Mouse (Mus musculus) CH12.LX (cell line): ENCODE measurements around the gene Rngtt. TPM values are rescaled to one million over a fixed set of nuclear protein-coding genes. Genes with fewer than 3 reads are reported as not detected.

Source experiments
- DNase-seq: peaks from one replicate; pipeline ENCODE4 v3.0.0-alpha.2; 2013; ENCODE audit errors: extremely low read depth
- H3K27ac ChIP-seq: 2 replicates; pipeline ENCODE4 v1.5.1; 2012; ENCODE audit warnings: low read depth, mild to moderate bottlenecking, control low read depth, moderate library complexity; ENCODE audit not compliant: insufficient read depth
- H3K27me3 ChIP-seq: replicated peaks from 2 replicates; pipeline ENCODE3; 2012; ENCODE audit warnings: inconsistent platforms
- H3K36me3 ChIP-seq, 2 experiments: replicated peaks in 1 of 2; 2 replicates each; pipeline versions ENCODE3 to v1.6.1; 2012; ENCODE audit warnings: inconsistent platforms in 1 of 2, low read length in 1 of 2, mild to moderate bottlenecking in 1 of 2, mixed read lengths in 1 of 2, moderate library complexity in 1 of 2; ENCODE audit not compliant: control insufficient read depth in 1 of 2, insufficient read depth in 1 of 2
- H3K4me1 ChIP-seq, 2 experiments: 2 replicates each; pipeline ENCODE4 v1.6.1; 2012; ENCODE audit warnings: inconsistent platforms in 1 of 2, moderate library complexity in 1 of 2; ENCODE audit not compliant: insufficient read depth in 2 of 2, control insufficient read depth in 1 of 2
- H3K4me2 ChIP-seq: 2 replicates; pipeline ENCODE4 v1.6.1; 2012; ENCODE audit warnings: low read depth, mild to moderate bottlenecking, control low read depth; ENCODE audit not compliant: poor library complexity, insufficient read depth, severe bottlenecking
- H3K4me3 ChIP-seq, 3 experiments: fragments of 150-350 bp in 1 of 3; sonication (generic) in 1 of 3; replicated peaks in 1 of 3; 2 replicates each; pipeline versions ENCODE3 to v1.5.1; 2011 to 2012; ENCODE audit warnings: low read depth in 2 of 3, low read length in 2 of 3, mild to moderate bottlenecking in 2 of 3, moderate library complexity in 2 of 3, control low read depth in 1 of 3, improper control_type of control experiment in 1 of 3, inconsistent platforms in 1 of 3, mixed read lengths in 1 of 3; ENCODE audit not compliant: poor library complexity in 1 of 3
- H3K79me2 ChIP-seq: replicated peaks from 2 replicates; pipeline ENCODE4 v1.6.1; 2012; ENCODE audit warnings: mild to moderate bottlenecking, moderate library complexity; ENCODE audit not compliant: control insufficient read depth, poor library complexity, insufficient read depth, severe bottlenecking; ENCODE audit errors: extremely low read depth
- H3K9ac ChIP-seq: 2 replicates; pipeline ENCODE4 v1.6.1; 2012; ENCODE audit warnings: low read depth, mild to moderate bottlenecking, control low read depth, moderate library complexity; ENCODE audit not compliant: insufficient read depth
- H3K9me3 ChIP-seq: replicated peaks from 2 replicates; pipeline ENCODE3; 2012; ENCODE audit warnings: low read length, inconsistent platforms, mixed read lengths
- CHD1 ChIP-seq: IDR thresholded peaks from 2 replicates; pipeline ENCODE4 v1.6.1; 2012; ENCODE audit warnings: low read depth, low read length, improper control_type of control experiment, inconsistent platforms
- CHD2 ChIP-seq: IDR thresholded peaks from 2 replicates; pipeline ENCODE4 v1.6.1; 2011; ENCODE audit warnings: low read length, improper control_type of control experiment
- EP300 ChIP-seq: IDR thresholded peaks from 2 replicates; pipeline ENCODE4 v1.6.1; 2011; ENCODE audit warnings: low read length, improper control_type of control experiment
- HCFC1 ChIP-seq: IDR thresholded peaks from 2 replicates; pipeline ENCODE4 v1.6.1; 2012; ENCODE audit warnings: low read depth, mild to moderate bottlenecking, inconsistent platforms, low read length, improper control_type of control experiment
- JUND ChIP-seq: conservative IDR thresholded peaks from 2 replicates; pipeline ENCODE4 v1.6.1; 2011; ENCODE audit warnings: low read depth, low read length, improper control_type of control experiment
- MAZ ChIP-seq: IDR thresholded peaks from 2 replicates; pipeline ENCODE4 v1.6.1; 2012; ENCODE audit warnings: low read depth, mild to moderate bottlenecking, inconsistent platforms, low read length, improper control_type of control experiment, moderate library complexity
- MEF2A ChIP-seq: IDR thresholded peaks from 2 replicates; pipeline ENCODE4 v1.6.1; 2014; ENCODE audit warnings: low read depth, mild to moderate bottlenecking, inconsistent platforms, low read length, improper control_type of control experiment, borderline replicate concordance
- NELFE ChIP-seq: IDR thresholded peaks from 2 replicates; pipeline ENCODE4 v1.6.1; 2011; ENCODE audit warnings: low read depth, low read length, improper control_type of control experiment
- POLR2A ChIP-seq: IDR thresholded peaks from 2 replicates; pipeline ENCODE4 v1.6.1; 2011; ENCODE audit warnings: low read depth, mild to moderate bottlenecking, improper control_type of control experiment, low read length
- SMC3 ChIP-seq: IDR thresholded peaks from 2 replicates; pipeline ENCODE4 v1.6.1; 2011; ENCODE audit warnings: low read depth, low read length, improper control_type of control experiment
- TBP ChIP-seq: conservative IDR thresholded peaks from 2 replicates; pipeline ENCODE4 v1.6.1; 2011; ENCODE audit warnings: low read depth, low read length, improper control_type of control experiment
- UBTF ChIP-seq: IDR thresholded peaks from 2 replicates; pipeline ENCODE4 v1.6.1; 2012; ENCODE audit warnings: low read depth, mild to moderate bottlenecking, inconsistent platforms, low read length, improper control_type of control experiment, moderate library complexity
- USF1 ChIP-seq: IDR thresholded peaks from 2 replicates; pipeline ENCODE4 v1.6.1; 2014; ENCODE audit warnings: low read depth, mild to moderate bottlenecking, inconsistent platforms, low read length, improper control_type of control experiment
- ZC3H11A ChIP-seq: IDR thresholded peaks from 2 replicates; pipeline ENCODE4 v1.6.1; 2012; ENCODE audit warnings: low read depth, mild to moderate bottlenecking, inconsistent platforms, low read length, improper control_type of control experiment
- ZKSCAN1 ChIP-seq: IDR thresholded peaks from 2 replicates; pipeline ENCODE4 v1.6.1; 2012; ENCODE audit warnings: low read depth, inconsistent platforms, low read length, improper control_type of control experiment, borderline replicate concordance
- ZMIZ1 ChIP-seq: IDR thresholded peaks from 2 replicates; pipeline ENCODE4 v1.6.1; 2012; ENCODE audit warnings: low read depth, mild to moderate bottlenecking, inconsistent platforms, low read length, improper control_type of control experiment
- ZNF384 ChIP-seq: IDR thresholded peaks from 2 replicates; pipeline ENCODE4 v1.6.1; 2012; ENCODE audit warnings: low read depth, low read length, improper control_type of control experiment, inconsistent platforms
- dilution Hi-C: fragments of 300-500 bp; cut with MboI; formaldehyde crosslinking; loops from 2 replicates; pipeline ENCODE4 v1.14.3; 2020; ENCODE audit warnings: low sequenced_read_pairs; ENCODE audit not compliant: extremely low pct_unique_long_range_greater_than_20kb, extremely low pct_ligation_motif_present
- in situ Hi-C: fragments of 300-500 bp; cut with MboI; formaldehyde crosslinking; loops from 3 replicates; pipeline ENCODE4 v1.14.3; 2019; ENCODE audit warnings: low sequenced_read_pairs, low pct_ligation_motif_present, low pct_unique_long_range_greater_than_20kb, mixed read lengths
- polyA plus RNA-seq: library from polyadenylated mRNA; unstranded; fragments of >175 nt; gene quantifications from 2 replicates; pipeline ENCODE4 v1.2.1, GENCODE M21; 2012; ENCODE audit warnings: low read depth; ENCODE audit not compliant: insufficient read length
- total RNA-seq, 2 experiments: library from RNA; depleted of rRNA; stranded (reverse); fragments of 300-350 nt in 1 of 2; fragments of >200 nt in 1 of 2; gene quantifications; 2 replicates each; pipeline ENCODE4 v1.2.3; 2012 to 2014

The Rngtt gene
- total and polyA plus RNA-seq, 3 experiments, result 12.5 to 20.1 (median 16.9) TPM

GRCm38 (mm10) chr4:33491108-33491507, 181.0 kb downstream of the Rngtt start:
- no peak for DNase-seq
- H3K79me2 ChIP-seq, result no peaks in the 10 kb centered on the region
- TF ChIP-seq EP300, result no peak
- TF ChIP-seq UBTF, result no peak
- no peak for TF ChIP-seq USF1
- no peak for TF ChIP-seq MEF2A
- no peak for TF ChIP-seq MAZ
- no peak for TF ChIP-seq ZC3H11A
- TF ChIP-seq CHD1, result no peak
- TF ChIP-seq ZKSCAN1, result no peak
- no peak for TF ChIP-seq CHD2
- TF ChIP-seq SMC3, result no peak
- no peak for TF ChIP-seq JUND
- TF ChIP-seq NELFE, result no peak
- TF ChIP-seq TBP, result no peak
- no peak for TF ChIP-seq ZNF384
- TF ChIP-seq, all 38 proteins: peak for 0
- H3K9ac ChIP-seq, result no peak overlapping the region
- in situ Hi-C loops (no loop called here), dilution Hi-C loops (no loop called here)
- no peak overlapping the region for H3K27ac ChIP-seq
- peaks cover 0 to 4% of the 10 kb centered on the region in 2 experiments for H3K36me3 ChIP-seq
- H3K4me1 ChIP-seq, result no peaks in the 10 kb centered on the region
- no peak overlapping the region for H3K4me2 ChIP-seq
- no peak overlapping the region for H3K4me3 ChIP-seq
- H3K9me3 ChIP-seq, result no peaks in the 10 kb centered on the region
- H3K27me3 ChIP-seq, result no peaks in the 10 kb centered on the region

GRCm38 (mm10) chr4:33494377-33494776, 184.3 kb downstream of the Rngtt start:
- peaks cover 0 to 19% of the 10 kb centered on the region in 2 experiments; a peak in 2 of 4 replicates for H3K4me1 ChIP-seq
- dilution Hi-C loops (no loop called here), in situ Hi-C loops (no loop called here)
- H3K36me3 ChIP-seq, result peaks cover 0 to 3% of the 10 kb centered on the region in 2 experiments
- H3K79me2 ChIP-seq, result no peaks in the 10 kb centered on the region
- no peaks in the 10 kb centered on the region for H3K9me3 ChIP-seq
- H3K4me2 ChIP-seq, result no peak overlapping the region
- no peak overlapping the region for H3K4me3 ChIP-seq
- no peak overlapping the region for H3K9ac ChIP-seq
- no peak overlapping the region for H3K27ac ChIP-seq
- H3K27me3 ChIP-seq, result no peaks in the 10 kb centered on the region
- TF ChIP-seq TBP (no peak), POLR2A (no peak), ZNF384 (no peak), UBTF (no peak), ZMIZ1 (no peak), HCFC1 (no peak)
- DNase-seq, result no peak
